Mouse (Mus musculus): ENCODE data around the gene Hist1h2ah.

GRCm38 (mm10) chr13:22019934-22020835 is 15.2 kb downstream of the Hist1h2ah start:
- TF ChIP-seq EP300 (IDR thresholded peaks at IDR 0.05; ENCODE audit: low read depth) (no peak), CTCF (IDR thresholded peaks at IDR 0.05; ENCODE audit: low read depth) (no peak)

Measured in heart, postnatal 0 days (tissue).